Mouse (Mus musculus) lung, embryonic 16.5 days (tissue): ENCODE measurements around the gene Ptprj. TPM values are rescaled to one million over a fixed set of nuclear protein-coding genes. Genes with fewer than 3 reads are reported as not detected.
"Not testable (repeated sequence)": the region's sequence is repeated elsewhere in the genome, so short reads cannot be mapped to it uniquely, and the experiment has no call there.

Experiments used
- ATAC-seq: fragments of 200-750 bp; cut with Nextera tagmentation; 2 replicates; pipeline ENCODE4 v1.8.0; 2017; ENCODE audit warnings: low read depth, mild to moderate bottlenecking, moderate library complexity
- H3K27ac ChIP-seq: fragments of 300-500 bp; sonication (generic); 2 replicates; pipeline ENCODE4 v1.5.1; 2014; ENCODE audit warnings: mild to moderate bottlenecking, control low read depth, low read length
- H3K27me3 ChIP-seq: fragments of 300-500 bp; sonication (generic); 2 replicates; pipeline ENCODE4 v1.6.1; 2014; ENCODE audit warnings: low read depth, low read length, mixed read lengths; ENCODE audit not compliant: control insufficient read depth, insufficient read depth
- H3K36me3 ChIP-seq: fragments of 300-500 bp; sonication (generic); 2 replicates; pipeline ENCODE4 v1.6.1; 2014; ENCODE audit warnings: low read length; ENCODE audit not compliant: control insufficient read depth, insufficient read depth
- H3K4me1 ChIP-seq: fragments of 300-500 bp; sonication (generic); replicated peaks from 2 replicates; pipeline ENCODE4 v1.6.1; 2014; ENCODE audit warnings: low read length, mixed read lengths; ENCODE audit not compliant: control insufficient read depth, insufficient read depth
- H3K4me2 ChIP-seq: fragments of 300-500 bp; sonication (generic); 2 replicates; pipeline ENCODE4 v1.6.1; 2014; ENCODE audit warnings: low read depth, low read length, control low read depth
- H3K4me3 ChIP-seq: fragments of 300-500 bp; sonication (generic); 2 replicates; pipeline ENCODE4 v1.5.1; 2014; ENCODE audit warnings: mild to moderate bottlenecking, low read length, control low read depth
- H3K9ac ChIP-seq: fragments of 300-500 bp; sonication (generic); 2 replicates; pipeline ENCODE4 v1.6.1; 2014; ENCODE audit warnings: low read length, control low read depth
- H3K9me3 ChIP-seq: fragments of 300-500 bp; sonication (generic); 2 replicates; pipeline ENCODE4 v1.6.1; 2016; ENCODE audit warnings: low read length; ENCODE audit not compliant: control insufficient read depth
- whole genome bisulfite sequencing: fragments of 180-500 bp; shearing (Covaris S2); extraction: QIAGEN DNeasy Blood & Tissue Kit; methylation state at CpG from one replicate; pipeline ENCODE4 v1.1.7; 2014; 5-methylcytosine and 5-hydroxymethylcytosine counted together
- polyA plus RNA-seq: library from polyadenylated mRNA; unstranded; fragments of >200 nt; fragmentation: Nextera tagmentation; extraction: Ambion mirVana; gene quantifications from 2 replicates; pipeline ENCODE4 v1.2.1, GENCODE M21; 2015

Gene Ptprj
- polyA plus RNA-seq, 1 experiment from 2014 or later, result 2.7 TPM

GRCm38 (mm10) chr2:90422282-90422681 is 158.2 kb downstream of the Ptprj start:
- not testable (repeated sequence) for H3K27ac ChIP-seq, H3K9ac ChIP-seq, H3K36me3 ChIP-seq, H3K9me3 ChIP-seq, H3K4me3 ChIP-seq, H3K4me1 ChIP-seq, H3K4me2 ChIP-seq, H3K27me3 ChIP-seq, ATAC-seq
- WGBS, result 77% methylated on average over 6 of the region's 6 CpGs

GRCm38 (mm10) chr2:90414110-90414821 is 166.2 kb downstream of the Ptprj start:
- H3K36me3 ChIP-seq, H3K4me1 ChIP-seq, ATAC-seq, H3K27ac ChIP-seq, H3K9ac ChIP-seq, H3K27me3 ChIP-seq, H3K4me2 ChIP-seq, H3K4me3 ChIP-seq, H3K9me3 ChIP-seq: not testable (repeated sequence)
- 79% methylated on average over 4 of the region's 4 CpGs for WGBS

- not testable (repeated sequence) for H3K36me3 ChIP-seq, H3K9ac ChIP-seq, H3K4me2 ChIP-seq, H3K4me3 ChIP-seq, H3K27ac ChIP-seq, ATAC-seq, H3K27me3 ChIP-seq, H3K4me1 ChIP-seq, H3K9me3 ChIP-seq
- 72% methylated on average over 5 of the region's 7 CpGs for WGBS
These were observed 181.8 kb downstream of the Ptprj start, which contains the start of gene Olfr1274-ps for GRCm38 (mm10) chr2:90398633-90399107. Gene Olfr1274-ps, plus strand, starts transcription at chr2:90398683.

Other genes starting within 250 kb of the Ptprj start
- not detected in 2 replicates for gene Olfr1274-ps, start 182.0 kb downstream of the Ptprj start, polyA plus RNA-seq
- 43.7 and 48.9 TPM in 2 replicates for gene Nup160, start 96.6 kb upstream of the Ptprj start, polyA plus RNA-seq
- 85.7 and 88.5 TPM in 2 replicates for gene Fnbp4, start 164.7 kb upstream of the Ptprj start, polyA plus RNA-seq
- 2.4 and 2.5 TPM in 2 replicates for gene Agbl2, start 202.1 kb upstream of the Ptprj start, polyA plus RNA-seq